Mouse (Mus musculus) C2C12 (cell line): Measurements from ENCODE around the gene Hmces.
A peak's percentile ranks its signal among the peaks of the same experiment; 100 is the strongest.

ENCODE experiments used
- CEBPB ChIP-seq: IDR thresholded peaks from one replicate; pipeline ENCODE4 v1.6.1; 2011; ENCODE audit warnings: low read depth, mild to moderate bottlenecking, control low read depth, moderate library complexity
- CTCF ChIP-seq: IDR thresholded peaks from one replicate; pipeline ENCODE4 v1.5.1; 2011; ENCODE audit not compliant: control insufficient read depth, insufficient read depth, insufficient read length
- FOSL1 ChIP-seq: IDR thresholded peaks from one replicate; pipeline ENCODE4 v1.8.0; 2011; ENCODE audit warnings: mild to moderate bottlenecking, low read length; ENCODE audit not compliant: poor library complexity, insufficient read depth, severe bottlenecking
- MAX ChIP-seq: IDR thresholded peaks from one replicate; pipeline ENCODE4 v1.6.1; 2011; ENCODE audit warnings: mild to moderate bottlenecking, control low read depth
- MYOD1 ChIP-seq: IDR thresholded peaks from one replicate; pipeline ENCODE4 v1.6.1; 2011; ENCODE audit warnings: low read depth; ENCODE audit not compliant: control insufficient read depth, insufficient read length
- MYOG ChIP-seq: IDR thresholded peaks from one replicate; pipeline ENCODE4 v1.6.1; 2011; ENCODE audit not compliant: control insufficient read depth, insufficient read length; ENCODE audit errors: extremely low read depth
- USF1 ChIP-seq: IDR thresholded peaks from one replicate; pipeline ENCODE4 v1.6.1; 2011; ENCODE audit warnings: low read depth, mild to moderate bottlenecking, control low read depth, moderate library complexity

DNA sequence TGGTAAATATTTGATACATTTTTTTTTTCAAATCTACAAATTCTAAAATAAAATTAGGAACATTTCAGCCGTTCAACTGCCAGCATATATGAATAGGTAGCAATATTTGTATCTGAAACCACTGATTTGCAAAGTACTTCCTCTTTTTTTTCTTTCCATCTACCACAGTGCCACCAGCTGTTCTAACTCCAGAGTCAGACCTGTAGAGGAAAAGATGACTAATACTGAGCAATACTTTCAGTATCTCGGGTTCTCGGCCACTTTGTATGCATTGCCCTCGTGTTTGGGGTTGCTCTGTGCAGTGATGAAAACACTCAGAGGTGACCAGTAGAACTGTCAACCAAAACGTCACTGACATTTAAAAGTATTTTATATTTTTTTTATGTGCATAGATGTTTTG lies 2.2 kb downstream of the Hmces start:
- peak; percentile 53 for TF ChIP-seq MYOD1
- TF ChIP-seq USF1, result no peak
- TF ChIP-seq CTCF, result no peak
- no peak for TF ChIP-seq CEBPB
- peak; percentile 78 for TF ChIP-seq MAX
- TF ChIP-seq MYOG, result no peak
- no peak for TF ChIP-seq FOSL1
